In the genomic region with DNA sequence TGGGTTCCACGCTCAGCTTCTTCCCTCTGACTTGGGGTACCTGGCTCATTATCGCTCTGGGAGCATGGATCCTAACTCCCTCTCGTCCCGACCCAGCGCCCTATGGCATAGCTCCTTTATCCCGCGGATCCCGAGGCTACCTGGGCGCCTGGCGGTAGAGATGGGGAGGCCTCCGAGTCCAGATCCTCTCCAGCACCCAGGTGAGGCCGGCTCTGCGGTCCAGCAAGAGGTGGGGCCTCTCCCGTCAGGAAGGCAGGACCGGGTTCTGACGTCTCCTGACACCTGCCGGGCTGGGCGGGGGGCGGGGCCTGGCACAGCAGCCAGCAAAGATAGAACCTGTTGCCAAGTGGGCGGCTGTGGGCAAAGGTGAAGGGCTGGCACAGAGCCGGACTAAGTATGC, we compare ENCODE assay signal across 13 mouse cellular contexts. TPM values are rescaled to one million over a fixed set of nuclear protein-coding genes. Genes with fewer than 3 reads are reported as not detected.
DNase-seq lines count a peak whose midpoint lies in the region; ATAC-seq lines count a peak whose summit lies in the region.
"Had no signal": no experiment of that assay in that cellular context is flagged by ENCODE, and none has a peak within 500 bp of the region (broad histone marks: within the 10 kb centered on the region; RNA-seq: fewer than 3 reads in every experiment).

No protein-coding gene starts in this region.

- no peak overlapping the region for H3K9ac ChIP-seq in kidney, embryonic 14.5 days (ENCODE audit: low read depth, low read length)
- no peak overlapping the region for H3K9ac ChIP-seq in embryonic facial prominence, embryonic 15.5 days
- peak overlapping the region; percentile 50; the same call in 1 of the 2 replicates for H3K9ac ChIP-seq in stomach, embryonic 16.5 days (ENCODE audit: low read length)
- H3K9ac ChIP-seq: limb, embryonic 12.5 days; midbrain, embryonic 12.5 days had no signal

- H3K36me3 ChIP-seq in kidney, embryonic 14.5 days (ENCODE audit: control insufficient read depth, insufficient read depth, low read length), result no peaks in the 10 kb centered on the region
- no peaks in the 10 kb centered on the region for H3K36me3 ChIP-seq in embryonic facial prominence, embryonic 15.5 days
- no peaks in the 10 kb centered on the region for H3K36me3 ChIP-seq in limb, embryonic 10.5 days
- H3K36me3 ChIP-seq in stomach, embryonic 16.5 days (ENCODE audit: control insufficient read depth, insufficient read depth, low read length), result no peaks in the 10 kb centered on the region
- H3K36me3 ChIP-seq: limb, embryonic 12.5 days; midbrain, embryonic 12.5 days had no signal

- no peaks in the 10 kb centered on the region for H3K9me3 ChIP-seq in kidney, embryonic 14.5 days (ENCODE audit: control insufficient read depth, low read length)
- H3K9me3 ChIP-seq in embryonic facial prominence, embryonic 15.5 days (replicated peaks), result no peaks in the 10 kb centered on the region
- no peaks in the 10 kb centered on the region for H3K9me3 ChIP-seq in limb, embryonic 10.5 days (replicated peaks)
- no peaks in the 10 kb centered on the region for H3K9me3 ChIP-seq in stomach, embryonic 16.5 days (replicated peaks; ENCODE audit: control insufficient read depth, low read length)

- H3K4me2 ChIP-seq in kidney, embryonic 14.5 days (replicated peaks; ENCODE audit: low read depth, low read length), result no peak overlapping the region
- peak overlapping the region; percentile 25 for H3K4me2 ChIP-seq in embryonic facial prominence, embryonic 15.5 days (replicated peaks)
- H3K4me2 ChIP-seq in stomach, embryonic 16.5 days (ENCODE audit: low read depth, low read length), result peak overlapping the region; percentile 41
- H3K4me2 ChIP-seq: limb, embryonic 12.5 days; midbrain, embryonic 12.5 days had no signal

- no peak overlapping the region for H3K4me3 ChIP-seq in kidney, embryonic 14.5 days (ENCODE audit: low read length)
- peak overlapping the region; percentile 16; the same call in 1 of the 2 replicates for H3K4me3 ChIP-seq in embryonic facial prominence, embryonic 15.5 days (replicated peaks)
- 0 out of 2 replicates have a peak overlapping the region, but pooled peaks have one; percentile 7 for H3K4me3 ChIP-seq in limb, embryonic 10.5 days
- H3K4me3 ChIP-seq in stomach, embryonic 16.5 days (replicated peaks; ENCODE audit: low read length), result peak overlapping the region; percentile 36
- H3K4me3 ChIP-seq: erythroblast, embryonic 14.5 days; limb, embryonic 12.5 days; midbrain, embryonic 12.5 days had no signal

- no peak overlapping the region for H3K27ac ChIP-seq in kidney, embryonic 14.5 days (ENCODE audit: low read depth, low read length)
- peak overlapping the region; percentile 51; the same call in 1 of the 2 replicates for H3K27ac ChIP-seq in embryonic facial prominence, embryonic 15.5 days (replicated peaks)
- H3K27ac ChIP-seq in limb, embryonic 10.5 days, result no peak overlapping the region
- H3K27ac ChIP-seq in stomach, embryonic 16.5 days (ENCODE audit: low read length), result peak overlapping the region; percentile 80
- H3K27ac ChIP-seq: limb, embryonic 12.5 days; midbrain, embryonic 12.5 days had no signal

- no peaks in the 10 kb centered on the region for H3K4me1 ChIP-seq in kidney, embryonic 14.5 days (ENCODE audit: control insufficient read depth, insufficient read depth, low read length)
- H3K4me1 ChIP-seq in embryonic facial prominence, embryonic 15.5 days, result peaks cover 10% of the 10 kb centered on the region
- peaks cover 12% of the 10 kb centered on the region for H3K4me1 ChIP-seq in limb, embryonic 10.5 days
- H3K4me1 ChIP-seq in stomach, embryonic 16.5 days (ENCODE audit: control insufficient read depth, insufficient read depth, low read length), result 0 out of 2 replicates have a peak, but pooled peaks cover 8% of the 10 kb centered on the region

- H3K27me3 ChIP-seq in kidney, embryonic 14.5 days (ENCODE audit: control insufficient read depth, insufficient read depth, low read length), result peaks cover 15% of the 10 kb centered on the region
- H3K27me3 ChIP-seq in embryonic facial prominence, embryonic 15.5 days, result peaks cover 24% of the 10 kb centered on the region
- peaks cover 56% of the 10 kb centered on the region for H3K27me3 ChIP-seq in limb, embryonic 10.5 days (ENCODE audit: low read depth, poor library complexity, severe bottlenecking)
- H3K27me3 ChIP-seq in stomach, embryonic 16.5 days (ENCODE audit: control insufficient read depth, insufficient read depth, low read length), result 0 out of 2 replicates have a peak, but pooled peaks cover 10% of the 10 kb centered on the region

- peak; percentile 69 for DNase-seq in kidney, adult 18-20 months
- DNase-seq in limb, embryonic 10.5 days (ENCODE audit: low spot score), result no peak
- DNase-seq in spleen, postnatal 4 days (ENCODE audit: low spot score in 2 of 2), result no peak
- no peak for DNase-seq in thymus, postnatal 10 days (ENCODE audit: low spot score in 2 of 2)
- DNase-seq in heart, adult 11 months, result no peak
- DNase-seq: spleen, adult 18-20 months had no signal

- WGBS in kidney, embryonic 14.5 days, result 17% methylated on average over 21 of the region's 21 CpGs
- WGBS in embryonic facial prominence, embryonic 15.5 days, result 14% methylated on average over 21 of the region's 21 CpGs
- 14% methylated on average over 21 of the region's 21 CpGs for WGBS in limb, embryonic 10.5 days
- 13% methylated on average over 21 of the region's 21 CpGs for WGBS in stomach, embryonic 16.5 days

- ATAC-seq in kidney, embryonic 14.5 days (ENCODE audit: low FRiP score, low TSS enrichment), result no peak
- ATAC-seq in embryonic facial prominence, embryonic 15.5 days (ENCODE audit: insufficient number of reproducible peaks, low FRiP score, low TSS enrichment, low read depth), result no peak
- peak; percentile 42; the same call in 1 of the 2 replicates for ATAC-seq in stomach, embryonic 16.5 days (ENCODE audit: insufficient read depth, low FRiP score)

RNA-seq across cellular contexts. Expression of a gene that starts 1.5 kb away (rescaled TPM):
- polyA plus RNA-seq in kidney, embryonic 14.5 days (2014; fragmentation: Nextera tagmentation; extraction: Ambion mirVana), result 1.3 and 1.8 TPM in 2 replicates
- 20.0 and 23.0 TPM in 2 replicates for polyA plus RNA-seq in embryonic facial prominence, embryonic 15.5 days (2015; fragmentation: Nextera tagmentation; extraction: Ambion mirVana)
- polyA plus RNA-seq in limb, embryonic 10.5 days (2016; fragmentation: Nextera tagmentation; extraction: Ambion mirVana), result 0.63 and 1.8 TPM in 2 replicates
- polyA plus RNA-seq in stomach, embryonic 16.5 days (2015; fragmentation: Nextera tagmentation; extraction: Ambion mirVana), result 17.5 and 20.5 TPM in 2 replicates

RNA-seq across cellular contexts. Expression of a gene that starts 39.4 kb away (rescaled TPM):
- not detected in 2 replicates for polyA plus RNA-seq in kidney, embryonic 14.5 days (2014; fragmentation: Nextera tagmentation; extraction: Ambion mirVana)
- not detected in 2 replicates for polyA plus RNA-seq in embryonic facial prominence, embryonic 15.5 days (2015; fragmentation: Nextera tagmentation; extraction: Ambion mirVana)
- polyA plus RNA-seq in limb, embryonic 10.5 days (2016; fragmentation: Nextera tagmentation; extraction: Ambion mirVana), result not detected in 2 replicates
- polyA plus RNA-seq in stomach, embryonic 16.5 days (2015; fragmentation: Nextera tagmentation; extraction: Ambion mirVana), result not detected in 2 replicates
- polyA plus RNA-seq: erythroblast, embryonic 14.5 days; heart, postnatal 0 days; limb, embryonic 12.5 days; midbrain, embryonic 12.5 days had no signal

Comparison
In these comparisons a context has a peak if more than half of its experiments do, and no peak if none do; other contexts are left out.
1. H3K27ac ChIP-seq: peak in embryonic facial prominence, embryonic 15.5 days (single experiment) and stomach, embryonic 16.5 days (single experiment); none in kidney, embryonic 14.5 days (single experiment) and limb, embryonic 10.5 days (single experiment).